ENCODE assay signal across 9 mouse cellular contexts in the genomic region with DNA sequence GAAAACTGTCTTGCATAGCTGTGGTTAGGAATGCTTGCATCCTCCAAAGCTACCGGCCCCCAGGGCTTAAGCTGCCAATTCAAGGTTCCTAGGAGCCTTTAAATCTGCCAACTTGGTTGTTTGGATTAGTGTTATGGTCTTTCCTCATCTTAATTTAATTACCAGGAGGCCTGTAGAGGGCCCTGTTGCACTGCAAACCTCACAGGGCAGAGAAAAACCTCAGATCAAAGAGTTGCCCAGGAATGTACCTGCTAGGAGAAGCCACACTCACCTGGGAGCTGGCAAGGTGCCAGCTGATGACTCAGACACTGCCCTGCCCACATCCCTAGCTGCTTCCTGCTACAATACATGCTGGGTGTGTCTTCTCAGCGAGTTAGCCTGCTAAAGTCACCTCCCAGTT. TPM values are rescaled to one million over a fixed set of nuclear protein-coding genes. Genes with fewer than 3 reads are reported as not detected.
DNase-seq lines count a peak whose midpoint lies in the region; ATAC-seq and TF ChIP-seq lines count a peak whose summit lies in the region.
"Had no signal": no experiment of that assay in that cellular context is flagged by ENCODE, and none has a peak within 500 bp of the region (broad histone marks: within the 10 kb centered on the region; RNA-seq: fewer than 3 reads in every experiment).

No protein-coding gene starts in this region.

- TF ChIP-seq CTCF in liver, postnatal 0 days (IDR thresholded peaks at IDR 0.05; ENCODE audit: low read depth), result peak; percentile 49

- ATAC-seq in liver, postnatal 0 days, result peak; percentile 69

- no peak; the same call in 1 of the 2 replicates for TF ChIP-seq EP300 in liver, postnatal 0 days (IDR thresholded peaks at IDR 0.05; ENCODE audit: low read depth)

- WGBS in liver, postnatal 0 days (ENCODE audit: insufficient replicate concordance), result 8% methylated on average over 2 of the region's 2 CpGs
- WGBS in midbrain, embryonic 10.5 days, result 16% methylated on average over 2 of the region's 2 CpGs

- H3K4me1 ChIP-seq in liver, postnatal 0 days (ENCODE audit: insufficient read depth), result no peaks in the 10 kb centered on the region
- H3K4me1 ChIP-seq in midbrain, embryonic 10.5 days, result no peaks in the 10 kb centered on the region

- no peaks in the 10 kb centered on the region for H3K9me3 ChIP-seq in liver, postnatal 0 days (ENCODE audit: low read length)
- H3K9me3 ChIP-seq in midbrain, embryonic 10.5 days (replicated peaks), result no peaks in the 10 kb centered on the region
- H3K9me3 ChIP-seq: megakaryocyte, embryonic 14.5 days had no signal

- H3K9ac ChIP-seq in liver, postnatal 0 days (replicated peaks), result no peak overlapping the region

- H3K27me3 ChIP-seq in liver, postnatal 0 days (ENCODE audit: insufficient read depth, low read length), result no peaks in the 10 kb centered on the region
- H3K27me3 ChIP-seq in midbrain, embryonic 10.5 days (ENCODE audit: low read depth, poor library complexity, severe bottlenecking), result no peaks in the 10 kb centered on the region
- H3K27me3 ChIP-seq: megakaryocyte, embryonic 14.5 days had no signal

- H3K4me2 ChIP-seq in liver, postnatal 0 days (ENCODE audit: low read depth, low read length), result no peak overlapping the region

- H3K27ac ChIP-seq in liver, postnatal 0 days (ENCODE audit: low read depth), result no peak overlapping the region
- no peak overlapping the region for H3K27ac ChIP-seq in midbrain, embryonic 10.5 days (replicated peaks)

- no peaks in the 10 kb centered on the region for H3K36me3 ChIP-seq in liver, postnatal 0 days (replicated peaks; ENCODE audit: insufficient read depth, low read length)
- H3K36me3 ChIP-seq in midbrain, embryonic 10.5 days, result no peaks in the 10 kb centered on the region

- no peak overlapping the region for H3K4me3 ChIP-seq in liver, postnatal 0 days (ENCODE audit: low read depth, low read length)
- no peak overlapping the region for H3K4me3 ChIP-seq in midbrain, embryonic 10.5 days
- H3K4me3 ChIP-seq: megakaryocyte, embryonic 14.5 days had no signal

- DNase-seq in layer of hippocampus, adult 9-11 months, result peak; percentile 6
- DNase-seq in layer of hippocampus, postnatal 25 days (ENCODE audit: extremely low spot score in 1 of 2, low spot score in 1 of 2), result no peak
- DNase-seq in WW6 (ENCODE audit: low read depth, low spot score), result peak; percentile 58
- peak; percentile 61 for DNase-seq in induced T-regulatory cell, adult 2 months (ENCODE audit: low read depth)
- peak; percentile 74 for DNase-seq in liver, postnatal 0 days
- DNase-seq in testis, postnatal 10 days (ENCODE audit: low spot score), result peak; percentile 43
- DNase-seq in midbrain, embryonic 10.5 days (ENCODE audit: low spot score), result no peak
- DNase-seq in B cell, adult 2 months, result no peak

RNA-seq across cellular contexts. Expression of gene Epgn, which starts 11.3 kb away (rescaled TPM):
- total RNA-seq in layer of hippocampus, postnatal 25 days (2021), result under 1 TPM; 0.40 to 0.44 TPM
- polyA plus RNA-seq in liver, postnatal 0 days (2015; fragmentation: Nextera tagmentation; extraction: Ambion mirVana), result not detected in 2 replicates
- polyA plus RNA-seq in midbrain, embryonic 10.5 days (2016; fragmentation: Nextera tagmentation; extraction: Ambion mirVana), result 0.21 and 0.22 TPM in 2 replicates

RNA-seq across cellular contexts. Expression of gene Ereg, which starts 35.9 kb away (rescaled TPM):
- total RNA-seq in layer of hippocampus, postnatal 25 days (2021), result not detected
- polyA plus RNA-seq in liver, postnatal 0 days (2015; fragmentation: Nextera tagmentation; extraction: Ambion mirVana), result 0.02 and 0.04 TPM in 2 replicates
- polyA plus RNA-seq in midbrain, embryonic 10.5 days (2016; fragmentation: Nextera tagmentation; extraction: Ambion mirVana), result not detected in 2 replicates

Comparison
In these comparisons a context has a peak if more than half of its experiments do, and no peak if none do; other contexts are left out.
1. DNase-seq: peak in layer of hippocampus, adult 9-11 months (single experiment), WW6 (single experiment), induced T-regulatory cell, adult 2 months (single experiment), liver, postnatal 0 days (single experiment) and testis, postnatal 10 days (single experiment); none in layer of hippocampus, postnatal 25 days (0 of 2), midbrain, embryonic 10.5 days (single experiment) and B cell, adult 2 months (0 of 2).